Mouse (Mus musculus) forebrain, embryonic 12.5 days (tissue): Measurements from ENCODE around the gene Wdr73. TPM values are rescaled to one million over a fixed set of nuclear protein-coding genes. Genes with fewer than 3 reads are reported as not detected.

Experiments used
- ATAC-seq: fragments of 200-750 bp; cut with Nextera tagmentation; 2 replicates; pipeline ENCODE4 v1.8.0; 2017; ENCODE audit warnings: moderate TSS enrichment; ENCODE audit not compliant: low FRiP score
- H3K27ac ChIP-seq: fragments of 300-500 bp; sonication (generic); 2 replicates; pipeline ENCODE4 v1.5.1; 2016; ENCODE audit warnings: mild to moderate bottlenecking
- H3K27me3 ChIP-seq: fragments of 300-500 bp; sonication (generic); 2 replicates; pipeline ENCODE4 v1.6.1; 2016; ENCODE audit warnings: mild to moderate bottlenecking
- H3K36me3 ChIP-seq: fragments of 300-500 bp; sonication (generic); replicated peaks from 2 replicates; pipeline ENCODE4 v1.6.1; 2016; ENCODE audit warnings: mild to moderate bottlenecking
- H3K4me1 ChIP-seq: fragments of 300-500 bp; sonication (generic); 2 replicates; pipeline ENCODE4 v1.6.1; 2016
- H3K4me2 ChIP-seq: fragments of 300-500 bp; sonication (generic); 2 replicates; pipeline ENCODE4 v1.6.1; 2016; ENCODE audit warnings: mild to moderate bottlenecking, moderate library complexity
- H3K4me3 ChIP-seq: fragments of 300-500 bp; sonication (generic); replicated peaks from 2 replicates; pipeline ENCODE4 v1.5.1; 2016; ENCODE audit warnings: mild to moderate bottlenecking
- H3K9ac ChIP-seq: fragments of 300-500 bp; sonication (generic); 2 replicates; pipeline ENCODE4 v1.6.1; 2016; ENCODE audit warnings: mild to moderate bottlenecking
- H3K9me3 ChIP-seq: fragments of 300-500 bp; sonication (generic); 2 replicates; pipeline ENCODE4 v1.6.1; 2016
- WGBS: fragments of 180-500 bp; shearing (Covaris S2); methylation state at CpG from one replicate; pipeline ENCODE4 v1.1.7; 2016; 5-methylcytosine and 5-hydroxymethylcytosine counted together
- polyA plus RNA-seq: library from polyadenylated mRNA; unstranded; fragments of >200 nt; fragmentation: Nextera tagmentation; extraction: Ambion mirVana; gene quantifications from 2 replicates; pipeline ENCODE4 v1.2.1, GENCODE M21; 2016

Gene Wdr73
- polyA plus RNA-seq, 1 experiment from 2014 or later = 46.5 TPM

GRCm38 (mm10) chr7:80912496-80912895 is 11.4 kb upstream of the Wdr73 start:
- no peak overlapping the region for H3K4me3 ChIP-seq
- 89% methylated on average over 8 of the region's 8 CpGs for WGBS
- H3K36me3 ChIP-seq = peaks cover 75% of the 10 kb centered on the region
- H3K9ac ChIP-seq = no peak overlapping the region
- no peaks in the 10 kb centered on the region for H3K9me3 ChIP-seq
- H3K27me3 ChIP-seq = no peaks in the 10 kb centered on the region
- ATAC-seq = no peak
- no peak overlapping the region for H3K4me2 ChIP-seq
- no peaks in the 10 kb centered on the region for H3K4me1 ChIP-seq
- H3K27ac ChIP-seq = no peak overlapping the region

GRCm38 (mm10) chr7:80911053-80911452 is 10.0 kb upstream of the Wdr73 start:
- H3K36me3 ChIP-seq = peaks cover 67% of the 10 kb centered on the region
- H3K27ac ChIP-seq = no peak overlapping the region
- no peak for ATAC-seq

GRCm38 (mm10) chr7:80904921-80905515 is 3.9 kb upstream of the Wdr73 start, which contains the start of gene Nmb:
TSS of gene Nmb (minus strand) at chr7:80905076.
- peak; percentile 55; the same call in 1 of the 2 replicates for ATAC-seq
- Histone ChIP-seq H3K27ac (no peak within 1 kb of the TSS), H3K4me2 (peak within 1 kb of the TSS; percentile 89), H3K9me3 (no peaks in the 10 kb centered on the region), H3K9ac (peak within 1 kb of the TSS; percentile 59), H3K36me3 (peaks cover 22% of the 10 kb centered on the region; the same call in 1 of the 2 replicates), H3K4me3 (peak within 1 kb of the TSS; percentile 47), H3K27me3 (no peaks in the 10 kb centered on the region), H3K4me1 (peaks cover 26% of the 10 kb centered on the region)
- 3% methylated on average over 19 of the region's 19 CpGs for WGBS

More at GRCm38 (mm10) chr7:80911053-80911452, 10.0 kb upstream of the Wdr73 start:
- H3K9ac ChIP-seq = no peak overlapping the region
- H3K9me3 ChIP-seq = no peaks in the 10 kb centered on the region
- 76% methylated on average over 7 of the region's 7 CpGs for WGBS
- no peaks in the 10 kb centered on the region for H3K27me3 ChIP-seq
- no peak overlapping the region for H3K4me2 ChIP-seq
- no peak overlapping the region for H3K4me3 ChIP-seq
- H3K4me1 ChIP-seq = no peaks in the 10 kb centered on the region

GRCm38 (mm10) chr7:80903625-80904422 is 2.8 kb upstream of the Wdr73 start:
- H3K36me3 ChIP-seq = peaks cover 15% of the 10 kb centered on the region; the same call in 1 of the 2 replicates
- H3K4me3 ChIP-seq = no peak overlapping the region
- H3K27ac ChIP-seq = no peak overlapping the region
- H3K9me3 ChIP-seq = no peaks in the 10 kb centered on the region
- WGBS = 90% methylated on average over 11 of the region's 11 CpGs
- no peaks in the 10 kb centered on the region for H3K27me3 ChIP-seq
- ATAC-seq = no peak
- peaks cover 29% of the 10 kb centered on the region for H3K4me1 ChIP-seq
- H3K4me2 ChIP-seq = peak overlapping the region; percentile 89
- H3K9ac ChIP-seq = no peak overlapping the region; the same call in 1 of the 2 replicates

DNA sequence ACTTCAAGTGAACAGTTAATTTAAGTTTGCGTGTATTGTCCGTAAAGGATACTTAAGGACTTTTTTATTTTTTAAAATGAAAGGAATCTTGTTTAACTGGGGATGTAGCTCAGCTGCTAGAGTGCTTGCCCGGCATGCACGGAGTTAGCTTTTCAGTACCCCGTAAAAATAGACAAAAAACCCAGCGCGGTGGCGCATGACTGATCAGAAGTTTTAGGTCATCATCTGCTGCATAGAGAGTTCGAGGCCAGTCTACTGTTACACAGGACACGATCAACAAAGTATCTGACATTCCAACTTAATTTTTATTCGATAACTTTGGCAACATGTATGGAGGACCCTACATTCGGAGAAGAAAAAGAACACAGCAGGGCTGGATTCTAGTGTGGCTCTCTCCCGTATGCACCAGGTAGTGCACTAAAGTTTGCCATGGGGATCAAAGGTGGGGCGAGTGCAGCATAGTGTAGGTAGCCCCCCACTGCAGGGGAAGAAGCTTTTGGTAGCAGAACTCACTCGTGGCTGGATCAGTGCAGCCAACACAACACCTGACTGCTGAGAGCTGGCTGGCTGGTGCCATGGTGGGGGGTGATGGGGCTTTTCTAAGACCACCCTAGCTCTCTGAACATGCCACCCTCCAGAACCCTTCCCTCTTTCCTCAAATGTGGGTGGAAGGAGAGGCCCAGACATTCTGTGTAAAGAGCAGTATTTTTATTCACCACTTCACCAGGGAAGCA is 639 bp upstream of the Wdr73 start:
- Histone ChIP-seq H3K9me3 (no peaks in the 10 kb centered on the region), H3K4me1 (peaks cover 29% of the 10 kb centered on the region), H3K27me3 (no peaks in the 10 kb centered on the region), H3K4me2 (peak overlapping the region; percentile 79), H3K27ac (peak overlapping the region; percentile 79), H3K36me3 (peaks cover 25% of the 10 kb centered on the region), H3K9ac (peak overlapping the region; percentile 68), H3K4me3 (peak overlapping the region; percentile 80)
- peak; percentile 30 for ATAC-seq
- 36% methylated on average over 15 of the region's 15 CpGs for WGBS

DNA sequence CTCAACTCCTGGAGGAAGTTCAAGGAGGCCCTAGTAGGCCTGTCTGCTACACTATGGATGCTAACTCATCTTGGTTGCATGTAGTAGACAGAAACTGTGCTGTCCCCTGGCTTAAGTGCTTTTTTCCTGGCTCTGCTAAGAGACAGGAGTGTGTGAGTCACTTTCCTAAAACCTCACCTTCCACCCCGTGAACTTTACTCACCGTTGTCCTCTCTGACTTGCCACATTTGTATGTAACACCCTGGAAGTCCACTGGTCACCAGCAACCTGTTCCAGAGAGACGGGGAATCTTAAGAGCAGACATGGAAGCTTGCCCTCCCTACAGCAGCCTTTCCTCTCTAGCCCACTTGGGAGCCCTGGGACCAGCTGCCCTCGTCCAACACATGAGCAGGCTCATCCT is 3.3 kb downstream of the Wdr73 start:
- Histone ChIP-seq H3K36me3 (peaks cover 60% of the 10 kb centered on the region), H3K4me3 (no peak overlapping the region), H3K9me3 (no peaks in the 10 kb centered on the region), H3K27me3 (no peaks in the 10 kb centered on the region), H3K9ac (peak overlapping the region; percentile 7; the same call in 1 of the 2 replicates), H3K27ac (no peak overlapping the region), H3K4me2 (no peak overlapping the region), H3K4me1 (peaks cover 17% of the 10 kb centered on the region)
- no peak for ATAC-seq
- WGBS = 90% methylated on average over 4 of the region's 4 CpGs

GRCm38 (mm10) chr7:80897134-80897533 is 3.9 kb downstream of the Wdr73 start:
- ATAC-seq = no peak
- Histone ChIP-seq H3K4me3 (no peak overlapping the region), H3K4me2 (no peak overlapping the region), H3K27ac (no peak overlapping the region), H3K4me1 (peaks cover 16% of the 10 kb centered on the region), H3K9me3 (no peaks in the 10 kb centered on the region), H3K36me3 (peaks cover 66% of the 10 kb centered on the region), H3K27me3 (no peaks in the 10 kb centered on the region), H3K9ac (peak overlapping the region; percentile 7; the same call in 1 of the 2 replicates)
- WGBS = 91% methylated on average over 7 of the region's 7 CpGs

GRCm38 (mm10) chr7:80894815-80895519 is 6.1 kb downstream of the Wdr73 start:
- Histone ChIP-seq H3K27me3 (no peaks in the 10 kb centered on the region), H3K4me1 (peaks cover 3% of the 10 kb centered on the region), H3K9me3 (no peaks in the 10 kb centered on the region), H3K4me2 (no peak overlapping the region), H3K9ac (0 out of 2 replicates have a peak overlapping the region, but pooled peaks have one; percentile 3), H3K36me3 (peaks cover 82% of the 10 kb centered on the region), H3K27ac (no peak overlapping the region), H3K4me3 (no peak overlapping the region)
- no peak for ATAC-seq
- WGBS = 95% methylated on average over 14 of the region's 14 CpGs

DNA sequence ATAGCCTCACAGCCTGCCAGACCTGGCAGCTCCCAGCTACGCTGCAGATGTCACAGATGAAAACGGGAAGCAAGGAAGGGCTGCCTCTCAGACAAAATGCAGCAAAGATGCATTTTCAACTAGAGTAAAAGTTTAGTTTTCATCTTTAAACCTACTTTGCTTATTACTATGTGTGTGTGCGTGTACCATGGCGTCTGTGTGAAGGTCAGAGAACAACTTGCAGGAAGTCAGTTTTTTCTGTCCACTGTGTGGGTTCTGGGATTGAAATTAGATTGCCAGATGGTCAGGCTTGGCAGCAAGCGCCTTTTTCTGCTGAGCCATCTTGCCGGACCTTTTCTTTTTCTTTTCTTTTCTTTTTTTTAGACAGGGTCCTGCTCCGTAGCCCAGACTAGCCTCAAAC is 6.9 kb downstream of the Wdr73 start:
- Histone ChIP-seq H3K9ac (no peak overlapping the region), H3K9me3 (no peaks in the 10 kb centered on the region), H3K36me3 (peaks cover 87% of the 10 kb centered on the region), H3K4me3 (no peak overlapping the region), H3K27me3 (no peaks in the 10 kb centered on the region), H3K4me1 (peaks cover 5% of the 10 kb centered on the region), H3K4me2 (no peak overlapping the region), H3K27ac (no peak overlapping the region)
- WGBS = 89% methylated on average over 7 of the region's 7 CpGs
- no peak for ATAC-seq

DNA sequence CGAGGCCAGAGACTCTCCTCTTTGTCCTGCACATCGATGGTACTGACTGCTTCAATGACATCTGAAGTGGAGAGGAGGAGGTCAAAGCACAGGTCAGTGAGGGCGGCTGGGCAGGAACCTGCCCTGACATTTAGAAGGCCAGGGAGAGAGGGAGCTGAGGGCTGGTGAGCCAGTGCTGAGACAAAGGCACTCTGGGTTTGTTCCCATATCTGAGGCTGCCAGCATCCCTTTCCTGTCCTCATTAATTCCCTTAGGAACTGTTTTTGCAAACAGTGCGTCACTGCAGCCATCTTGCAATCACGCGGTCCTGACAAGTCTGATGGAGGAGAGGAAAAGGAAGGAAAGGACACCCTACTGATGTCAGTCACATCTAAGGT is 7.3 kb downstream of the Wdr73 start:
- H3K9me3 ChIP-seq = no peaks in the 10 kb centered on the region
- no peak overlapping the region for H3K27ac ChIP-seq
- no peak overlapping the region for H3K9ac ChIP-seq
- ATAC-seq = no peak
- peaks cover 10% of the 10 kb centered on the region for H3K4me1 ChIP-seq
- H3K36me3 ChIP-seq = peaks cover 87% of the 10 kb centered on the region
- WGBS = 81% methylated on average over 6 of the region's 6 CpGs
- no peak overlapping the region for H3K4me2 ChIP-seq
- H3K27me3 ChIP-seq = no peaks in the 10 kb centered on the region
- no peak overlapping the region for H3K4me3 ChIP-seq

GRCm38 (mm10) chr7:80893086-80893752 is 7.8 kb downstream of the Wdr73 start:
- Histone ChIP-seq H3K27me3 (no peaks in the 10 kb centered on the region), H3K4me2 (no peak overlapping the region), H3K36me3 (peaks cover 82% of the 10 kb centered on the region), H3K27ac (no peak overlapping the region), H3K9ac (no peak overlapping the region), H3K4me3 (no peak overlapping the region), H3K4me1 (peaks cover 12% of the 10 kb centered on the region), H3K9me3 (no peaks in the 10 kb centered on the region)
- ATAC-seq = no peak
- 93% methylated on average over 15 of the region's 15 CpGs for WGBS
